Comparison of ENCODE assay signal across 14 mouse cellular contexts in the genomic region with DNA sequence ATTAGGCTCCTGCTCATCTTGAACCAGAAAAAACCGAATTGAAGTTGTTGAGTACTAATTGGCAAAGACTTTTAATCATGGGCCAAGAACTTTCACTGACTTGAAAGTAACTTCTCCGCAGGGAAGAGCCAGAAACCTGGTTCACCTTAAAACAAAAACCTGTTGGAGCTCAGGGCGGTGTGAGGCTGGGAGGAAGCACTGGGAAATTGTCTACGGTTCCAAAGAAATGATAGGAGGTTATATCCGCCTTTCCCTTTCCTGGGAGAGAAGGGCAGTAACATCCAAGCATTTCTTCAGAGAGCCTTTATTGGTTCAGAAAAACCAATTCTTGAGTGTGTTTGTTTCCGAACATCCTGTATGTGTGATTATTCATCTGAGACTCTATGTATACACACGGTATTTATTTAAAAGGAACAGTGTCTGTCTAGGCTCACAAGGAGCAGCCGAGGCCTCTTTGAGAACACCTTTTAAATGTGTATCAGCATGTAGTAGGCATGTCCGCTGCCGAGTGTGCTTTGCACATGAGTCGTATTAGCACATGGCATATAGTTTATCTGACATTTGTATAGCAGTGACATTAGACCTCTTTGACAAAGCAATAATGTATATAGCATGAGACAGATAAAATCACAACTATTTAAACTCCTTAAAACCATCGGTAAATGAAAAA.
A peak's percentile ranks its signal among the peaks of the same experiment; 100 is the strongest.
DNase-seq lines count a peak whose midpoint lies in the region; ATAC-seq and TF ChIP-seq lines count a peak whose summit lies in the region.
"Had no signal": no experiment of that assay in that cellular context is flagged by ENCODE, and none has a peak within 500 bp of the region (broad histone marks: within the 10 kb centered on the region; RNA-seq: fewer than 3 reads in every experiment).

No protein-coding gene starts in this region.

- no peak overlapping the region for H3K4me3 ChIP-seq in forebrain, embryonic 11.5 days (ENCODE audit: low read depth, low read length)
- no peak overlapping the region for H3K4me3 ChIP-seq in forebrain, embryonic 14.5 days (ENCODE audit: low read depth, low read length)
- H3K4me3 ChIP-seq in forebrain, embryonic 13.5 days, result no peak overlapping the region
- H3K4me3 ChIP-seq in forebrain, embryonic 15.5 days, result no peak overlapping the region
- 0 out of 2 replicates have a peak overlapping the region, but pooled peaks have one; percentile 20 for H3K4me3 ChIP-seq in midbrain, embryonic 10.5 days
- no peak overlapping the region for H3K4me3 ChIP-seq in midbrain, postnatal 0 days (ENCODE audit: low read depth, low read length)
- H3K4me3 ChIP-seq in testis, adult 2 months (ENCODE audit: control insufficient read depth, low read depth, low read length), result peak overlapping the region; percentile 54
- H3K4me3 ChIP-seq: embryonic facial prominence, embryonic 13.5 days; embryonic facial prominence, embryonic 15.5 days; erythroblast, embryonic 14.5 days had no signal

- TF ChIP-seq POLR2A in testis, adult 2 months (IDR thresholded peaks at IDR 0.05; ENCODE audit: control insufficient read depth, low read depth, low read length), result no peak

- no peaks in the 10 kb centered on the region for H3K9me3 ChIP-seq in forebrain, embryonic 11.5 days (ENCODE audit: control insufficient read depth, low read length)
- H3K9me3 ChIP-seq in forebrain, embryonic 14.5 days (replicated peaks; ENCODE audit: control insufficient read depth, low read length), result no peaks in the 10 kb centered on the region
- no peaks in the 10 kb centered on the region for H3K9me3 ChIP-seq in forebrain, embryonic 13.5 days (replicated peaks)
- H3K9me3 ChIP-seq in forebrain, embryonic 15.5 days, result no peaks in the 10 kb centered on the region
- peaks cover 5% of the 10 kb centered on the region for H3K9me3 ChIP-seq in midbrain, embryonic 10.5 days (replicated peaks)
- no peaks in the 10 kb centered on the region for H3K9me3 ChIP-seq in midbrain, postnatal 0 days (ENCODE audit: low read length)
- H3K9me3 ChIP-seq: embryonic facial prominence, embryonic 13.5 days; embryonic facial prominence, embryonic 15.5 days had no signal

- no peak for DNase-seq in forebrain, embryonic 11.5 days (ENCODE audit: low spot score)
- no peak for DNase-seq in forebrain, embryonic 14.5 days (ENCODE audit: low spot score)
- DNase-seq in midbrain, embryonic 10.5 days (ENCODE audit: low spot score), result no peak
- DNase-seq in midbrain, postnatal 0 days (ENCODE audit: low spot score), result no peak
- DNase-seq in testis, postnatal 10 days (ENCODE audit: low spot score), result no peak
- DNase-seq: adrenal gland, adult 2 months; adrenal gland, postnatal 25 days; cerebellum, adult 11 months had no signal

- no peaks in the 10 kb centered on the region for H3K36me3 ChIP-seq in forebrain, embryonic 11.5 days (ENCODE audit: control insufficient read depth, insufficient read depth, low read length)
- H3K36me3 ChIP-seq in forebrain, embryonic 14.5 days (ENCODE audit: control insufficient read depth, insufficient read depth, low read length), result no peaks in the 10 kb centered on the region
- peaks cover 13% of the 10 kb centered on the region for H3K36me3 ChIP-seq in forebrain, embryonic 13.5 days (ENCODE audit: poor library complexity, severe bottlenecking)
- H3K36me3 ChIP-seq in forebrain, embryonic 15.5 days, result peaks cover 7% of the 10 kb centered on the region; the same call in 1 of the 2 replicates
- peaks cover 14% of the 10 kb centered on the region for H3K36me3 ChIP-seq in midbrain, embryonic 10.5 days
- H3K36me3 ChIP-seq in midbrain, postnatal 0 days (ENCODE audit: insufficient read depth, low read length), result peaks cover 18% of the 10 kb centered on the region
- no peaks in the 10 kb centered on the region; the same call in 1 of the 2 replicates for H3K36me3 ChIP-seq in testis, adult 2 months (ENCODE audit: control insufficient read depth, insufficient read depth, low read length)

- 43% methylated on average over 12 of the region's 12 CpGs for WGBS in forebrain, embryonic 11.5 days
- WGBS in forebrain, embryonic 14.5 days, result 22% methylated on average over 12 of the region's 12 CpGs
- WGBS in forebrain, embryonic 13.5 days, result 22% methylated on average over 12 of the region's 12 CpGs
- 27% methylated on average over 12 of the region's 12 CpGs for WGBS in forebrain, embryonic 15.5 days
- WGBS in midbrain, embryonic 10.5 days, result 56% methylated on average over 12 of the region's 12 CpGs
- 53% methylated on average over 12 of the region's 12 CpGs for WGBS in midbrain, postnatal 0 days

- H3K27me3 ChIP-seq in forebrain, embryonic 11.5 days (ENCODE audit: control insufficient read depth, insufficient read depth, low read length), result peaks cover 26% of the 10 kb centered on the region
- H3K27me3 ChIP-seq in forebrain, embryonic 14.5 days (replicated peaks; ENCODE audit: control insufficient read depth, insufficient read depth, low read length), result peaks cover 4% of the 10 kb centered on the region
- H3K27me3 ChIP-seq in forebrain, embryonic 13.5 days, result peaks cover 54% of the 10 kb centered on the region
- H3K27me3 ChIP-seq in forebrain, embryonic 15.5 days, result no peaks in the 10 kb centered on the region; the same call in 1 of the 2 replicates
- peaks cover 91% of the 10 kb centered on the region for H3K27me3 ChIP-seq in midbrain, embryonic 10.5 days (ENCODE audit: low read depth, poor library complexity, severe bottlenecking)
- peaks cover 11% of the 10 kb centered on the region; the same call in 1 of the 2 replicates for H3K27me3 ChIP-seq in midbrain, postnatal 0 days (ENCODE audit: insufficient read depth, low read length)
- no peaks in the 10 kb centered on the region for H3K27me3 ChIP-seq in testis, adult 2 months (ENCODE audit: control insufficient read depth, insufficient read depth, low read length)
- H3K27me3 ChIP-seq: embryonic facial prominence, embryonic 13.5 days; embryonic facial prominence, embryonic 15.5 days had no signal

- H3K4me2 ChIP-seq in forebrain, embryonic 11.5 days (ENCODE audit: low read depth, low read length, severe bottlenecking), result peak overlapping the region; percentile 18; the same call in 1 of the 2 replicates
- no peak overlapping the region for H3K4me2 ChIP-seq in forebrain, embryonic 14.5 days (ENCODE audit: low read length)
- 0 out of 2 replicates have a peak overlapping the region, but pooled peaks have one; percentile 19 for H3K4me2 ChIP-seq in forebrain, embryonic 13.5 days
- H3K4me2 ChIP-seq in forebrain, embryonic 15.5 days (replicated peaks), result no peak overlapping the region
- no peak overlapping the region for H3K4me2 ChIP-seq in midbrain, postnatal 0 days (ENCODE audit: low read depth, low read length, poor library complexity, severe bottlenecking)
- H3K4me2 ChIP-seq: embryonic facial prominence, embryonic 13.5 days; embryonic facial prominence, embryonic 15.5 days had no signal

- ATAC-seq in forebrain, embryonic 11.5 days (replicated peaks; ENCODE audit: low FRiP score), result no peak
- ATAC-seq in forebrain, embryonic 14.5 days, result no peak
- ATAC-seq in forebrain, embryonic 13.5 days, result no peak
- no peak for ATAC-seq in forebrain, embryonic 15.5 days (replicated peaks)
- no peak for ATAC-seq in midbrain, postnatal 0 days (ENCODE audit: low FRiP score)

- peak overlapping the region; percentile 47; the same call in 1 of the 2 replicates for H3K27ac ChIP-seq in forebrain, embryonic 11.5 days (ENCODE audit: low read depth, low read length)
- no peak overlapping the region for H3K27ac ChIP-seq in forebrain, embryonic 14.5 days (ENCODE audit: low read depth, low read length)
- H3K27ac ChIP-seq in forebrain, embryonic 13.5 days, result no peak overlapping the region
- no peak overlapping the region for H3K27ac ChIP-seq in forebrain, embryonic 15.5 days (replicated peaks)
- H3K27ac ChIP-seq in midbrain, embryonic 10.5 days (replicated peaks), result no peak overlapping the region; the same call in 1 of the 2 replicates
- H3K27ac ChIP-seq in midbrain, postnatal 0 days (ENCODE audit: low read depth, low read length), result no peak overlapping the region
- H3K27ac ChIP-seq in testis, adult 2 months (ENCODE audit: control insufficient read depth, insufficient read depth, low read depth, low read length), result no peak overlapping the region
- H3K27ac ChIP-seq: embryonic facial prominence, embryonic 13.5 days; embryonic facial prominence, embryonic 15.5 days had no signal

- H3K9ac ChIP-seq in forebrain, embryonic 11.5 days (ENCODE audit: low read length), result no peak overlapping the region
- H3K9ac ChIP-seq in forebrain, embryonic 14.5 days (ENCODE audit: low read length), result no peak overlapping the region
- H3K9ac ChIP-seq in forebrain, embryonic 13.5 days, result no peak overlapping the region
- no peak overlapping the region for H3K9ac ChIP-seq in forebrain, embryonic 15.5 days (replicated peaks)
- no peak overlapping the region for H3K9ac ChIP-seq in midbrain, postnatal 0 days (replicated peaks; ENCODE audit: low read length, poor library complexity, severe bottlenecking)
- H3K9ac ChIP-seq: embryonic facial prominence, embryonic 13.5 days; embryonic facial prominence, embryonic 15.5 days had no signal

- peaks cover 12% of the 10 kb centered on the region; the same call in 1 of the 2 replicates for H3K4me1 ChIP-seq in forebrain, embryonic 11.5 days (replicated peaks; ENCODE audit: control insufficient read depth, insufficient read depth, low read length)
- peaks cover 17% of the 10 kb centered on the region for H3K4me1 ChIP-seq in forebrain, embryonic 14.5 days (ENCODE audit: control insufficient read depth, insufficient read depth, low read length)
- peaks cover 41% of the 10 kb centered on the region for H3K4me1 ChIP-seq in forebrain, embryonic 13.5 days
- H3K4me1 ChIP-seq in forebrain, embryonic 15.5 days, result peaks cover 28% of the 10 kb centered on the region
- peaks cover 62% of the 10 kb centered on the region for H3K4me1 ChIP-seq in midbrain, embryonic 10.5 days
- no peaks in the 10 kb centered on the region for H3K4me1 ChIP-seq in midbrain, postnatal 0 days (ENCODE audit: insufficient read depth, low read length)
- no peaks in the 10 kb centered on the region for H3K4me1 ChIP-seq in testis, adult 2 months (ENCODE audit: control insufficient read depth, insufficient read depth, low read length)
- H3K4me1 ChIP-seq: embryonic facial prominence, embryonic 13.5 days; embryonic facial prominence, embryonic 15.5 days had no signal

- no peak for TF ChIP-seq CTCF in midbrain, postnatal 0 days (IDR thresholded peaks at IDR 0.05)
- no peak for TF ChIP-seq CTCF in testis, adult 2 months (IDR thresholded peaks at IDR 0.05; ENCODE audit: control insufficient read depth, insufficient read depth, insufficient replicate concordance, low read depth, low read length)

Comparison
In these comparisons a context has a peak if more than half of its experiments do, and no peak if none do; other contexts are left out.
1. H3K4me2 ChIP-seq: peak in forebrain, embryonic 11.5 days (single experiment) and forebrain, embryonic 13.5 days (single experiment); none in forebrain, embryonic 14.5 days (single experiment), forebrain, embryonic 15.5 days (single experiment) and midbrain, postnatal 0 days (single experiment).
2. H3K4me3 ChIP-seq: peak in midbrain, embryonic 10.5 days (single experiment) and testis, adult 2 months (single experiment); none in forebrain, embryonic 11.5 days (single experiment), forebrain, embryonic 14.5 days (single experiment), forebrain, embryonic 13.5 days (single experiment), forebrain, embryonic 15.5 days (single experiment) and midbrain, postnatal 0 days (single experiment).